Mouse (Mus musculus) kidney, postnatal 4 days (tissue): ENCODE results near the gene Stox2.
A peak's percentile ranks its signal among the peaks of the same experiment; 100 is the strongest.

Experiments used
- DNase-seq, 2 experiments: peaks; one replicate each; pipeline ENCODE4 v3.0.0; 2021; ENCODE audit warnings: mixed read lengths in 2 of 2

The Stox2 gene

DNA sequence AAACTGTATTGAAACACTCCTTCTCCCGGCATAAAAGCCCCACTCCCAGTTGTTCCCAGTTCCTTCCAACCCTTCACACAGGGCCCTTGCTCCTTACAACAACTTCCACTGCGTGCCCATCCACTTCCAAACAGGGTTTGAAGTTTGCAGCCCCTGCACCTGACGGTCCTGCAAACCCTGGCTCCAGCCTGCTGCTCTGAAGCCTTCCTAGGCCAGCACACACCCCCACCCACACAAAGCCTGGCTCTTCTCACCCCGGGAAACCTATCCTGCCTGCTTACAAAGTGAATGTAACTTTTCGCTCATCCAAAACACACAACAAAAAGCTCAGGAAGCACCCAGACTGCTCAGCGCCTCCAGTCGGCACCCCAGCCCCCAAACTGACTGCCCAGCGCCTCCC lies 37.1 kb downstream of the Stox2 start:
- DNase-seq: peak in 1 of 2 experiments; percentile 9

DNA sequence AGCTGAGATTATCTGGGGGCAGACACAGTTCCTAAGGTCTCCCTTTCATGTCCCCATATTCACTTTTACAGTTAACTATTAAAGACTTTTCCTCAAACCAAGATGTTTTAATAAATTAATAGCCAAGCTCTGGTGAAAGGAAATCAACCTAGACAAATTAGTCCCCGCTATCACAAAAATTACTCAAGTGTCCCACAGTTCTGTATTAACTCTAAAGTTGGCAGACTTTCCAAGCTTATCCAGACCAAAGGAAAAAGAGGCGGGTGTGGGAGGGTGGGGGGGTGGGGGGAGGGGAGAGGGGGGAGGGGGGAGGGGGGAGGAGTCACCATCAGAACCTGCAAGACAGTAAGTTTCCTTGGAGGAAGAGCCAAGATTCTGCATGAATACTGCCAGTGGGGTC lies 41.3 kb downstream of the Stox2 start:
- no peak for DNase-seq

DNA sequence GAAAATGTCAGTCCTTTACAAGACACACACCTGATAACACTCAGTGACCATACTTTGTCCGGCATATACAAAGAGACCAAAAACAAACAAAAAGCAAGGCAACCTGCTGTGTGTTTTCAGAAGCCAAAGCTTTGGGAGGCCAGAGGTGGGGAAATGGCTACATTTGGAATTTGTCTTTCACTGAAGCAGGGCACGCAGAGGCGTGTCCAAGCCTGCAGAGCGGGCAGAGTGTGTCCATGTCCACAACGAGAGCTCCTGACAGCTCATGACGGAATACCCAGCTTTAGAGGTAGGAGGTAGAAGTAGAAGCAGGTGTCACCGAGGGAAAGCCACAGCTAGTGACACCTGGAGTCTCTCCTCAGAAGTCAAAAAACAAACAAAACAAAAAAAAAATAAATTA lies 53.2 kb downstream of the Stox2 start:
- no peak for DNase-seq

DNA sequence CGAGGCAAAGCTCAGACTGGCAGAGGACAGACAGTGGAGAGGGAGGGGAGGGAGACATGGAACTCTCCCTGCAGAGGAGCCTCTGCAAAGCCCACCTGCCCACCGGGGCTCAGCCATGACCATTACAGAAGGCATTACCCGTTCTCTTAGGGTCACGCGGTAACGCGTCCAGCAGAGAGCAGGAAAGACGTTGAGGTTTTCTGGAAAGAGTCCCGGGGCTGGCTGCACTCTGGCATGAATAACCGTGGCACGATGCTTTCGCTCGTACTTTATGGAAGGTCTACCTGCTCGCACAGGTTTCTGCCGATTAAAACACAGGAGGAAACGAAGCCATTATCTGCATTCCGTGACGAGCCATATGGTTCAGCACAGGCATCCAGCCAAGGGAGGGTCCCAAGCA lies 53.9 kb downstream of the Stox2 start:
- DNase-seq: peak; percentile 45 to 61

DNA sequence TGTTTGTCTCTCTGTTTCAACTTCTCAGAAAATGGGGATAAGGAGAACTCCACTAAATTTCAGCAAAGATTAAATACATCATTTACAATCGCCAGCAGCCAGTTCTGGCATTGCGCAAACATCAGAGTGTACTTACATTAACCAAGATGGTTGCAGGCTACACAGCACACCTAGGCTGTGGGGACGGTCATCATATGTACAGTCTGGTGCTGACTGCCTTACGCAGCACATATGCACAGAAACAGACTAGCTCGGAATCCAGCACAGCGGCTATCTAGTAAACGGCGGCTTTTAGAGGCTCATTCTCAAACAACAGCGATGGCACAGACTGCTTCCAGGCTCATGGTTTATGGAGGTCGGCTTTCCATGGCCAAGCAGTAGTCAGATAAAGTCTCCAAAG lies 54.3 kb downstream of the Stox2 start:
- no peak for DNase-seq

DNA sequence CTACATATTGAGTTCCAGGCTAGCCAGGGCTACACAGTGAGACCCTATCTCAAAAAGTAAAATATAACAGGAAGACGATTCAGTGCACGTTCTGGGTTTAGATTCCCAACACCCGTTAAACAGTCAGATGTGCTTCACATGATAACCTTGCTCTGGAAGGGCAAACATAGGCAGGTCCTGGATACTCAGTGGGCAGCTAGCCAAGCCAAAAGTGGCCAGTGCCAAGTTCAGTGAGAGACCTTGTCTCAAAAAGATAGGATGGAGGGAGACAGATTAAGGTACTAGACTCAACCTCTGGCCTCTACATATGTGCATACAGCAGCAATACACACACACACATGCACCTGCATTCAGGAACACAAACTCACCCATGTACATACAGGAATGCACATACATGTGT lies 56.7 kb downstream of the Stox2 start:
- DNase-seq: peak in 1 of 2 experiments; percentile 40

DNA sequence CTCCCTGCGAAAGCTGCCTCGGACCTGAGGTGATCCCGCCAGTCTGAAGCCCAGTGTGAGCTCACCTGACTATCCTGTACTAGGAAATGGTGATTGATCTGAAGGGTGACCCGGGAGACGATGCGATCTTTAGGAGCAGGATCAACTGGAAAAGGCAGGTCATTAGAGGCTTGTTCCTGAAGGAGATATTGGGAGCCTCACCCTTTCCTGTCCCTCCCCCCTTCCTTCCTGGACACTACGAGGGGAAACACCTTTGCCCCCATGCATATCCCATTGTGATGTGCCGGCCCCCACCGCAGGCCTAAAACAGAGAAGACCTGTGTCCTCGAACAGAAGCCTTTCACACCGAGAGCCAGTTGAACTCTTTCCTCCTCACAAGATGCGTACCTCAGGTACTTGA lies 58.0 kb downstream of the Stox2 start:
- peak in 1 of 2 experiments; percentile 34 for DNase-seq

DNA sequence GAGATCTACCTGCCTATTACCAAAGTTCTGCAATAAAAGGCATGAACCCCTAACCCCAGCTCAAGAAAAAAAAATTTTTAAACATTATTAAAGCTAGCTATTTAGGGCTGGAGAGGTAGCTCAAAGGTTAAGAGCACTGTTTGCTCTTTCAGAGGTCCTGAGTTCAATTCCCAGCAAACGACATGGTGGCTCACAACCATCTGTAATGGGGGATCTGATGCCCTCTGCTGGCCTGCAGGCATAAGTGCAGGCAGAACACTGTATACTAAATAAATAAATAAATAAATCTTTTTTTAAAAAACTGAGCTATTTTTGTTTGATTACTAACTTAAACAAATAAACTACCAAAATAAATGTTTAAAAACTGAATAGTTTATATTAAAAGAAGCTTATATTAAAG lies 60.4 kb downstream of the Stox2 start:
- no peak for DNase-seq

DNA sequence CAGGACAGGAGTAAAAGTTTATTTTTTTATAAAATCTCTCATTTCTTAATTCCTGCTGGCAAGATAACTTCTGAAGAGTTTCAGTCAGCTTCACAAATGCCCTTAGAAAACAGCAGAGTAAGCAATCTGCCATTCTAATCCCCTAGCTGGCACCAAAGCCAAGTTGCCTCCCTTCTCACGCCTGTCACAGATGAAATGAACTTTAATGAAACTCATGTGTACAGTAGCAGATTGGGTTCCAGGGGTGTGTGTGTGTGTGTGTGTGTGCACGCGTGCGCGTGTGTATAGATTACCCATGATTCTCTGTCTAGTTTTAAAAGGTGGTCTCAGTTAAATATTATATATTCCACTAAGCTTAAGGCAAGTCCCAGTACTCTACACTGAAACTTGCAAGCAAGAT lies 62.0 kb downstream of the Stox2 start:
- no peak for DNase-seq

DNA sequence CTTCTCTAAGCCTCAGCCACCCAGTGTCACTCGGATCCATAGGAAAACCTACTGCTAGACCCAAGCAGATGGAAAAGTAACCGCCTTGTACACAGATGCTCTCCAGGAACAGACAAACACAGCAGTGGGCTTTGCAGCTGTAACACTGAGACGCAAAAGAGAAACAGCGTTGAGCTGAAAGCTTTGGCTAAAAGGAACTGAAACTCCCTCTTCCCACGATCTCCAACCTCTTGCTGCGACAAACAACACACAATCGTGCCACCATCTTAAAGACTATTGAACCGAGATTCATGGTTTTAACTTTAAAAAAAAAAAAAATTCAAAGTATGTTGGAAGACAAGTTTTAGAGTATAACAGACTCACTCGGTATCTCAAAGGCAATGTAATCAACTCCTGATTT lies 62.5 kb downstream of the Stox2 start:
- DNase-seq: no peak

DNA sequence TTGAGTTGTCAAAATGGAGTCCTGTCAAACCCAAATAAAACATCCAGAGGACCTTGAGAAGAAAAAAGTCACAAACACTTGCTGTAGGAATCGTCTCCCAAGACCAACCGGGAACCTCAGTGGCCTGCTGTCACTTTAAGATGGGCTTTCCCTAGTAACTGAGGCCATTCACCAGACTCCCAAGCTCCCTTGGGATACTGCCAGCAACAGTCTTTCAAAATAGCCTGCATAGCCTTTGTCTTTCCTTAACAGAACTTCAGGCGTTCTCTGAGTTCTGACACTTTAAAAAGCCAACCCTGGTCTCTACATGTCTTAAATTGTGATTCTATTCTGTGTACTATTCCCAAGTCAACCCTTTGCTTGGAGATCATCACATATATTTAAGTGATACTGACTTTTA lies 64.9 kb downstream of the Stox2 start:
- peak in 1 of 2 experiments; percentile 31 for DNase-seq

DNA sequence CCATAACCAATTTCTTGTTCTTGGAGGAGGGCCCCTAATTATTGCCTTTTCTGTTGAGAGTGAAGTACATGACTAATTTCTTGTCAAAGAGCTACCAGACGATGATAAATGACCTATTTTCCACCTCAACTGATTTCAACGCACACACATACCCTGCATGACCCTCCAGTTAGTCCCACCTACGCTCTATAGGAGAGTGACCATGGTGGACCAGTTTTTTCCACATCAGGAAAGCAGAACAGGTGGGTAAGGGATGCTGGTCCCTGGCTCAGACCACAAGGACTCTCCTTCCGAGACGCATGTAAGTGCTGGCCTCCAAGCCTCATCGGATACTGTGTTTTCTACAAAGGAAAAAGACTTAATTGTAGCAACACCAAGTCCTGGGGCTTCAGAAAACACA lies 65.4 kb downstream of the Stox2 start:
- no peak for DNase-seq

DNA sequence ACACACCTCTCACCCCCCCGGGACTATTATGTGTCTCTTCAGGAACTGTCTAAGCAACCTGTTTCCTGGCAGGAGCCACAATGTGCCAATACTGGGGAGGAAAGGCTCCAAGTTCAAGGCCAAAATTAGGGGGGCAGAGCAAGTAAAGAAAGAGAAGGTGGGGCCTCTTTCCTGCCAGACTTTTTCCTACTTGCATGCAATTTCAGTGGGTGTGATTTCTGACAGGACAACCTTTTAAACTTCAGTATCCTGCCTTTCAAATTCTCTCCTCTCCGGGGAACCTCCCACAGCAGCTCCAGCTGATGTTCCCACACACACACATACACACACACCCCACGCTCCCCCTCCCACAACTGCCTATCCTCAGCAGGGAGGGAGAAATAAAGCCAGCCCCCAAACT lies 66.1 kb downstream of the Stox2 start:
- DNase-seq: peak; percentile 48 to 58

DNA sequence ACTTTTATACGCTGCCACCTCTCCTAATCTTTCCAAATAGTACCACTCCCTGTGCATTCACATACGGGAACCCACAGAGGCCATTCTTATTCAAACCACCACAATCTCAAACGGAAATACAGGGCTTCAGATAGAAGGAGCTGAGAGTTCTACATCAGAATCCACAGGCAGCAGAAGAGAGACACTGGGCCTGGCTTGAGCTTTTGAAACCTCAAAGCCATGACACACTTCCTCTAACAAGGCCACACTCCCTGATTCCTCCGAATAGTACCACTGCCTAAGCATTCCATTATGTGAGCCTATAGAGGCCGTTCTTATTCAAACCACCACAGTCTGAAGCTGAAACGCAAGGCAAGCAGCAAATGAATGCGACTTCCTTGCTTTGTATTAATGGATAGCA lies 69.5 kb downstream of the Stox2 start:
- DNase-seq: no peak

DNA sequence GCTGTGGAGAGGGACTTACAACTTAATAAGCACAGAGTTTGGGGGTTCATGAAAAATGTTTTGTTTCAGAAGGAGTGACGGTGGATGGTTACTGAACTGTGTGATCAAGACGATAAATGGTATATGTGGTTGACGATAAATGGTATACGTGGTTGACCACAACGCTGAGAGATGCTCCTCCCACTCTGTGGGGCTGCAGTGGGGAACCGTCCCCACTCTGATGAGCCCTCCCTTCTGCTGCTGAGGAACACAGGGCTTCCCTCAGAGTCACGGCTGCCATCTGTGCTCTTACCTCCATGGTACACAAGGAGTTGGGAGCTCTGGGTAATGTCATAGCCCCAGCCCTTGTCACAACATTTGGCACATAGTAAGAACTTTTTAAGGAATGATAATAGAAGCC lies 72.4 kb downstream of the Stox2 start:
- DNase-seq: no peak

DNA sequence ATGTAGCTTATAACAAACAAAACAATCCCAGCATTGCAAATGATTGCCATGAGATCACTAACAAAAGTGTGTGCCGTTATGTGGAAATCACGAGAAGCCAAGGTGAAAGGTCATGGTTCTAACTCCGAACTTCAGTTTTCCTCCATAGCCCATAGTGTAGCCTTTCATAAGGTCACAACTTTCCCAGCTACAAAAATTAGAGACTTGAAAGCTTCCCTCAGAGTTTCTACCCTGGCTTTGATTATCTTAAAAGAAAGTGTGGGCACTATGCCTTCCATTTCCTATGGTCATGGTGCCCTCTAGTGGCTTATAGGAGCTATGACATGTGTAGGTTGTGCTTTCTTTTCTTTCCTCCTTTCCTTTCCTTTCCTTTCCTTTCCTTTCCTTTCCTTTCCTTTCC lies 74.6 kb downstream of the Stox2 start:
- no peak for DNase-seq

DNA sequence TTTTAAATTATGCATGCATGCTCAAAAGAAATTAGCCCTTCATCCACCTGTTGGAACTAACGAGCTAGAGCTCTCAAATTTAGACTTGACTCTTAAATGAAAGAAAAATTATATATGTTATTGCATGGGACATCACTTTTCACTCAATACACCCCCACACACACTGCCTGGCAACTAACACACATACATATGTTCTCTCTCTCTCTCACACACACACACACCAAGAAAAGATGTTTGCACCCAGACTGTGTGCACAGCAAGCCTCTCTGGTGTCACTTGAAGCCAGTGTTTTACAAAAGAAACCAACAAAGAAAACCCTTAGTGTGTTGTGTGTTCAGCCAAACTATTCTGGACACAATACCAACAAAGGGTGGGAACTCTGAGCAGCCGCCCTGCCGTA lies 75.1 kb downstream of the Stox2 start:
- DNase-seq: no peak

DNA sequence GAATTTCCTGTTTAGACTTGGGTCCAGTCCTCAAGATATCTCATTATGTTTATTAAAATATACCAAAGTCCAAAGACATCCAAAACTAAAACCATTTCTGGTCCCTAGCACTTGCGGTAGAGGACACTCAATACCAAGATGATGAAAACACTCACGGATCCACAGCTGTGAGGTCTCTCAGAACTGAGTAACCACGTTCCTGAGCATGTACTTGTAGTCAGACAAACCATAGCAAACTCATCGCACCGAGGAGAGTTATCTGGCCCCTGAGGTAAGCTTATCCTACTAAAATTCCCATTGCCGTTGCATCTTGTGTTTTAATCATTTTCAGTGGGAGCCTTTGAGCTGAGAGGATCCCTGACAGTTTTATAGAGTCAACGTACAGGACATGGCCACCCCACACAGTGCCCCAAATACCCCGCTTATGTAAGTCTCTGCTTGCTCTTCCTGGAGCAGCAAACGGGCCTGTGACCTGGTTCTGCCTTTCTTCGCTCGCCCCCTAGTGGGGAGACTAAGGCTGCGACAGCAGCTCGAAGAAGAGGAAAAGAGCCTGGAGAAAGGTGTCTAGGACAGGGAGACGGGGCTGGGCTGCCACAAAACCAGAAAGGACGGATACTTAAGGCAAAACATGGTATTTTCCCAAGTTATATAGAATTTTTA lies 75.6 kb downstream of the Stox2 start:
- DNase-seq: peak; percentile 88 to 92

DNA sequence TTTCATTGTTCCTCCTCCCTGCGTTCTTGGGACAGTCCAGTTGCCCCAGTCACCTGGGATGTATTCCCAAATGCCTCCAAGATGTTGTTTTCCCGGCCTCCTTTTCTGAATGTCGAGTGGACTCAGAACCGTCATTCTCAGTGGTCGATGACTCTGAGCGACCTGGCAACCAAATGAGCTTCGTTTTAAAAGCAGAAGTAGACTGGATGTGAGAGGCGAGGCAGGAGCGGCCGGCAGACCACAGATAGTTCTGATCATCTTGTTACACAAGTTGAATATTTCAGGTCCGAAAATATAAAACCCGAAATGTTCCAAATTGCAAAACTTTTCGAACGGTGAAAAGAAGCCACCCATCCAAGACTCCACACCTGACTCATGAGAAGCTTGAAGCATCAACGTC lies 76.2 kb downstream of the Stox2 start:
- DNase-seq: no peak

DNA sequence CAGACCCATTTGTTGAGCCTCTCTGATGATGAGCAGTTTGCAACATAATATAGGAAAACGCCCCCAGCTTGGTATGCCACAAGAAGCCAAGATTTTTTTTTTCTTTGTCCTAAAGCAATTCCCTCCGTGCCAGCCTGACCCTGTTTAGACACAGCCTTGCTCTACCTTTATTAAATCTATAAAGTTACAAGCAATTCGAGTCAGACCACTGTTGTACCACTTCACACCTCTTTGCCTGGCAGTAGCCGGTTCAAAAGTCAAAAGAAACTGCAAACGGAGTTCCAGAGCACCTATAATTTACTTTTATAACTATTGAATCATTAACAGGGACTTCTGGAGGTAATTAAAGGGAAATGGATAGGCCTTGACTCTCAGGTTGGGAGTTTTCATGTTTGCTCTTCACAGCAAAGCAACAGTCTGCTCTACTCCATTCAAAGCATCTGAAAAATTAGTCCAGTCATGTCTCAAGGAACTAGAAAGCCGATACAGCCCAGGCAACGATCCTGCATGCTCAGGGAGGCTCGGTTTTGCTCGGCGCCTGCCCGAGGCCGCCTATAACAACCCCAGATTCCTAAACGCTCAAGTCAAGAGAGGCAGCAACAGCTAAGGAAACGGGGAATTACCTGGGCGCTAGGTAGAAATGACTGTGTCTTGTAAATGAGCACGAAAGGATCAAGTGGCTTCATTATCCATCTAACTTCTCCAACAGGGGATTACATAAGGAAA lies 77.0 kb downstream of the Stox2 start:
- no peak for DNase-seq

DNA sequence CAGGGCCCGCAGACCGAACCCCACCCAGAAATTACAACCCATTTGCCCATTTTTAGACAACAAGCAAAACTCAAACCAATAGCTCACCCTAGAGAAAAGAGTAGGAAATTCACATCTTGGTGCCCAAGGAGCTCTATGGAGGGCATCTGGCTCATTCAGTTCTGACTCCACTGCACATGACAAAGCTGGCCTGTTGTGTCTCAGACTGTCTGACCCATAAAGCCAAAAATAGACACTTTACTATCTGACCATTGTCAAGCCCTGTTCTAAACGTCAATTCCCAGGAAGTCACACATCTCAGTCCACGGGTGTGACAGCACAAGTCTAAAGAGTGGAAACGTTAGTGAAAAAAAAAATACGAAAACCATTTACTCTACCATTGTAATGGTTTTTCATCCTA lies 79.1 kb downstream of the Stox2 start:
- no peak for DNase-seq

DNA sequence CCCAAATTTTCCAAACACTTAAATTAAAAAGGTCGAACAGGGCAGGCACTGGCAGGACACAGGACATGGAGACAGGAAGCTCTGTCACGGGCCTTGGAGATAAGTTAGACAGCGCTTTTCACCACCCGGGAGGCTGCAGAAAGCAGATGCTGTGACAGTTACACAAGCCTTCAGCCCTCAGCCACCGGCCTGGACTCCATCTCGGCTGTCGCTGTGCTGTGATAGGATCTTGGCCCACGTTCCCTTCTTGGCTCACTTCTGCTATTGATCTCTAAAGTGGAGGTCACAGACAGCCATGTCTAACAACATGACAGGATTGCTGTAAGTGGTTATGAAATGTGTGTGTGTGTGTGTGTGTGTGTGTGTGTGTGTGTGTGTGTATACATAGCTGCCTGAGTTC lies 82.9 kb downstream of the Stox2 start:
- DNase-seq: peak; percentile 77 to 80

DNA sequence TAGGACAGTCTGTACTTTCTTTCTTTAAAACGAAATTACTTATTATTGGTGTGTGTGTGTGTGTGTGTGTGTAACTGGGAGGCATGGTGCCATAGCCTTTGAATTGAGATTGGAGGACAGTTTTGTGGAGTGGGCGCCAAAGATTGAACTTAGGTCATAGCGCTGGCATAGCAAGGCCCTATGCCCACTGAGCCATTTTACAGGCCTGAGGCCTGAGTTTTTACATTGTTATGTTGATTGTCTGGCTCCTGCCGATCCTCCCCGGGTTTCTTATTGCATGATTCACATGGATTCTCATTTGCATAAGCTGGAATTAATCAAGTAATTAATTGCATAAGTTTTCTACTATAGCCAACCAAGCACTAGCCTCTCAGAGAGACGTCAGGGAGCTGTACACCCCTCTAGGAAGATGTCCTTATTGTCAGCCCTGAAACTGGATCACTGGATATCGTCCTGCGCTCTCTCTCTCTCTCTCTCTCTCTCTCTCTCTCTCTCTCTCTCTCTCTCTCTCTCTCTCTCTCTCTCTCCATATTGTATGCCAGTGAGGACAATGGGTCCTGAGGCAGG lies 90.7 kb downstream of the Stox2 start:
- DNase-seq: no peak

DNA sequence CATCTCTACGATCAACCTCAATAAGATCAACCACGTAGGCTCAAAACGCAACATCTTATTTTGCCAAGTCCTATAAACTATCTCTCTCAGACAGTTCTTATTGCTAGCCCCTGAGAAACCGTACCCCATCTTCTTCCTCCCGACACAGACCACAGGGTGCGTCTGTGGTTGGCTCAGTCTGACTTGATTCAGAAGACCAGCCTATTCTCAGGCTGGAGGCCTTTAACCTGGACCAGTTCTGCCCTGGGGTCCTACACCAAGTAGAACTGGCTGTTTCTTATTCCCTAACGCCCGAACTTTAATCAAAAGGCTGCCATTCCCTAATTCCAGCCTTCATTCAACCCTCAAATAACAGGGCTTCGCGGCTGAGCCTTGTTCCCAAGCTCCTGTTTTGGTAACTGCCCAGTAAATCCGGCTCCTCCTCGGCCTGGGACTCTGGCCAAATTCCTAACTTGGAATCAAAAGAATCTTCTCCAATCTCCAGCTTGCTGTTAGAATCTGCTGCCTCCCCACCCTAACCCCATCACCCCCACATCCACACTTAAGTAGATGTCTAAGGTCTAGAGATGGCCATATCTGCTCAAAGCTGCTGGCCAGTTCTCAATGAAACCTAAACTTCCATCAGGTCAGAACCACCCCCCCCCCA lies 91.5 kb downstream of the Stox2 start:
- DNase-seq: peak; percentile 73 to 81
